Mouse (Mus musculus) hindbrain, embryonic 14.5 days (tissue): ENCODE measurements at regions not wholly inside any gene's neighbourhood (a gene's known extent, or its start where the extent isn't known, plus 50 kb on each side); places are given as distances from the start of the nearest gene placed in this dataset.
A peak's percentile ranks its signal among the peaks of the same experiment; 100 is the strongest.

Experiments used
- ATAC-seq: fragments of 200-750 bp; cut with Nextera tagmentation; 2 replicates; pipeline ENCODE4 v1.8.0; 2017; ENCODE audit warnings: moderate number of reproducible peaks, mild to moderate bottlenecking, moderate TSS enrichment, moderate library complexity; ENCODE audit not compliant: low FRiP score
- DNase-seq: peaks from one replicate; pipeline ENCODE4 v3.0.0-alpha.2; 2015; ENCODE audit warnings: low spot score
- H3K27ac ChIP-seq: fragments of 300-500 bp; sonication (generic); 2 replicates; pipeline ENCODE4 v1.5.1; 2014; ENCODE audit warnings: mild to moderate bottlenecking, moderate library complexity
- H3K27me3 ChIP-seq: fragments of 300-500 bp; sonication (generic); 2 replicates; pipeline ENCODE4 v1.6.1; 2014; ENCODE audit warnings: mild to moderate bottlenecking, low read length, mixed read lengths; ENCODE audit not compliant: control insufficient read depth, insufficient read depth
- H3K36me3 ChIP-seq: fragments of 300-500 bp; sonication (generic); replicated peaks from 2 replicates; pipeline ENCODE4 v1.6.1; 2014; ENCODE audit not compliant: control insufficient read depth, insufficient read depth
- H3K4me1 ChIP-seq: fragments of 300-500 bp; sonication (generic); replicated peaks from 2 replicates; pipeline ENCODE4 v1.6.1; 2014; ENCODE audit warnings: antibody characterized with exemption, low read length, mixed read lengths; ENCODE audit not compliant: control insufficient read depth, insufficient read depth
- H3K4me2 ChIP-seq: fragments of 300-500 bp; sonication (generic); replicated peaks from 2 replicates; pipeline ENCODE4 v1.6.1; 2014; ENCODE audit warnings: mild to moderate bottlenecking, moderate library complexity
- H3K4me3 ChIP-seq: fragments of 300-500 bp; sonication (generic); replicated peaks from 2 replicates; pipeline ENCODE4 v1.5.1; 2014; ENCODE audit warnings: mild to moderate bottlenecking, low read length
- H3K9ac ChIP-seq: fragments of 300-500 bp; sonication (generic); 2 replicates; pipeline ENCODE4 v1.6.1; 2014
- H3K9me3 ChIP-seq: fragments of 300-500 bp; sonication (generic); 2 replicates; pipeline ENCODE4 v1.6.1; 2016; ENCODE audit warnings: low read length; ENCODE audit not compliant: control insufficient read depth
- WGBS: fragments of 180-500 bp; shearing (Covaris S2); extraction: QIAGEN DNeasy Blood & Tissue Kit; methylation state at CpG from one replicate; pipeline ENCODE4 v1.1.7; 2014; 5-methylcytosine and 5-hydroxymethylcytosine counted together

DNA sequence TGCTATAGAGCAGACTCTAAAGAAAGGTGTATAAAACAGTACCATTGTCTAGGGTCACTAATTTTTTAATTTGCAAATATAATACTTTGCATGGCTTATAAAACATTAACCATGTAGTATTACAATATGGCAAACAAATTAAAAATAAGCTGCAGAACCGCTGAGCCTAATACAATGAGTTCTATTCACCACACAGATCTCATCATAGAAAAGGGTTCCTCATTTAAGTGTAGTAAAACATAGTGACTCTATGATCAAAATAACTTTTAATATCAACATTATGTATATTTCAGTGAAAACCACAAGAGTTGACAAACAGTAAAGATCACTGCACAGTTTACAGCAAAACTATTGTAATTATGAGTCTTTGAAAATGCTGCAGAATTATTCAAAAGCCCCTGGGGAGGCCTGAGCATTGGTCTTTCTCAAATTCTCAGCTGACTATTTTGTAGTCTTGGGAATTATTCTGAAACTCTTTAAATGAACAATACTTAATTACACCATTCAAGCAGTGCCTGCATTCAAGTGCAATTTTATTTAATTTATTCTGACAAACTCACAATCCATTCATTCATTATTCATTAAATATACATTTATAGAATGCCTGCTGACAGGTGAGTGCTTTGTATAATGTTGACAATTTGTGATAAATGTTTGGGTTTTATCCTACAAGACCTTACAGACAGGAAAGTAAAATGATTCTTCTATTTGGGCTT is 60.3 kb downstream of the Pcdh20 start:
- DNase-seq (no peak), ATAC-seq (no peak)
- Histone ChIP-seq H3K4me3 (no peak overlapping the region), H3K4me1 (no peaks in the 10 kb centered on the region), H3K27ac (no peak overlapping the region), H3K9me3 (no peaks in the 10 kb centered on the region), H3K9ac (no peak overlapping the region), H3K36me3 (no peaks in the 10 kb centered on the region), H3K27me3 (no peaks in the 10 kb centered on the region), H3K4me2 (no peak overlapping the region)
- 91% methylated on average over 1 of the region's 1 CpGs for WGBS

DNA sequence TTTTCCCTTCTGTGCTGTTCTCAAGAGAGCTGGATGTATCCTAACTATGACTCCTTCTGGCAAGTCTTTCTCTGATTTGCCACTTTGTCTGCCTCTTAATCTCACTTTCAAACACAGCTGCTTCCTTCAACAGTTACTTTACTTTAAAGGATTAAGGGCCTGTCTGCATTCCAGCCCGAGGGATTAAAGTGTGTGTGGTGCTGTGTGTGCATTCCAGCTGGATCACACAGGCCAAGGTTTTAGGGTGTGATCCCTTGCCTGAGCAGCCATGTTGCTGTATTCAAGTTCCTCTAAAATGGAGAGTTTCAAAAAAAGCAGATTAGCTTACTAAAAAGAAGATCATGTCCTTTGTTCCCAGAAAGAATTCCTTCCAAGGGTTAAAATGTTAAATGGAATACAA is 71.9 kb downstream of the Pcdh20 start:
- 60% methylated on average over 1 of the region's 1 CpGs for WGBS
- ATAC-seq = no peak
- no peaks in the 10 kb centered on the region for H3K27me3 ChIP-seq
- H3K4me1 ChIP-seq = no peaks in the 10 kb centered on the region
- no peak for DNase-seq
- no peak overlapping the region for H3K9ac ChIP-seq
- H3K27ac ChIP-seq = no peak overlapping the region
- H3K36me3 ChIP-seq = no peaks in the 10 kb centered on the region
- no peak overlapping the region for H3K4me3 ChIP-seq
- H3K9me3 ChIP-seq = no peaks in the 10 kb centered on the region
- H3K4me2 ChIP-seq = no peak overlapping the region

DNA sequence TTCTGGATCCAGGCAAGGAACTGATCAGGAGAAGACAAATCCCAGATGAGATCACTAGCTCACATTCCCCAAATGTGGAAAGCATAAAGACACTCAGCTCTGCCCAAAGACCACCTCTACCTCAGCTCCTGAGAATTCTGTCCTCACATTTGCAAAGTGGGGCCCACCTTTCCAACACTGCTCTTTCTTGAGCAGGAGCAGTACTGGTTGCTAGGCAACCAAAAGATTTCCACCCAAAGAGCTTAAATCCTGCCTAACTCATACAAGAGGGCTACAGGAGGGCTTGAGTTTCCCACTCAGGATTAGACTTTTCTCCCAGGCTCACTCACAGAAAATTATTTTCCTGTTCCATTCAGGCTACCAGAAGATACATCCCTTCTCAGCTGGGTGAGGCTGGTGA is 74.0 kb downstream of the Pcdh20 start:
- no peaks in the 10 kb centered on the region for H3K4me1 ChIP-seq
- no peaks in the 10 kb centered on the region for H3K36me3 ChIP-seq
- no peak for DNase-seq
- no peaks in the 10 kb centered on the region for H3K9me3 ChIP-seq
- H3K27me3 ChIP-seq = no peaks in the 10 kb centered on the region
- H3K27ac ChIP-seq = no peak overlapping the region
- H3K4me2 ChIP-seq = no peak overlapping the region
- no peak overlapping the region for H3K4me3 ChIP-seq
- H3K9ac ChIP-seq = no peak overlapping the region
- no peak; the same call in 1 of the 2 replicates for ATAC-seq

DNA sequence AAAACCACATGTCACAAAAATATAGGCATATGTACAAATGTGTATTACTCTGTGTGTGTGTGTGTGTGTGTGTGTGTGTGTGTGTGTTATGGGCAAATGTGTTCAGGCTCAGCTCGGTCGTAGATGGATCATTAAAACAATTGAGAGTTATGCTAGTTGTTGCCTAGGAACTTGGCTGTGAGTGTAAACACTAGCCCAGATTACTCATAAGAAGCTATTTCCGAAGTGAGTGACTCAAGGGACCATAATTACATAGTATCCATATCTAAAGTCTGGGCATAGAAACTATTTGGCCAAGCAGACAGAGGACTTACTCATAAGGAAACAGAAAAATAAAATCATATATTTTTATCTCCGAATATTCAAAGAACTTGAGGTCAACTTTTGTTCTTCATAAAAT is 76.2 kb downstream of the Pcdh20 start:
- Histone ChIP-seq H3K9ac (no peak overlapping the region), H3K27ac (no peak overlapping the region), H3K9me3 (no peaks in the 10 kb centered on the region), H3K4me3 (no peak overlapping the region), H3K4me2 (no peak overlapping the region), H3K4me1 (no peaks in the 10 kb centered on the region), H3K36me3 (no peaks in the 10 kb centered on the region), H3K27me3 (no peaks in the 10 kb centered on the region)
- 84% methylated on average over 4 of the region's 4 CpGs for WGBS
- DNase-seq (no peak), ATAC-seq (no peak)

DNA sequence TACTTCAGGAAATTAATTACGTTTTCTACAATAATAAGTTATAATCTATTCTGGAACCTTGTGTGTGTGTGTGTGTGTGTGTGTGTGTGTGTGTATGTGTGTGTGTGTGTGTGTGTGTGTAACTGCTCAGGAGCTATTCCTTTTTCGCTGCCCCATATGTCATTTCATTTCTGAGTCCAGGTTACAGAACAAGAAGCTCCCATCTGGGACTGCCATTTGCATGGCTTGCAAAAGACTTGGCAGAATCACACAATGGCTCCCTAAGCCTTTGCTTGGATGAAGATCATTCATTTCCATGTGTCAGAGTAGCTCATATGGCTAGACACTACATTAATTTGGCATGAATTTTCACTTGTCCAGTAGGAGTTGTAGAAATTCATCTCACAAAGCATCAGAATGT is 86.6 kb downstream of the Pcdh20 start:
- 80% methylated on average over 2 of the region's 2 CpGs for WGBS
- H3K4me2 ChIP-seq = no peak overlapping the region
- no peaks in the 10 kb centered on the region for H3K9me3 ChIP-seq
- H3K4me3 ChIP-seq = no peak overlapping the region
- H3K4me1 ChIP-seq = no peaks in the 10 kb centered on the region
- no peak overlapping the region for H3K27ac ChIP-seq
- H3K9ac ChIP-seq = no peak overlapping the region
- DNase-seq (no peak), ATAC-seq (no peak)
- no peaks in the 10 kb centered on the region for H3K27me3 ChIP-seq
- no peaks in the 10 kb centered on the region for H3K36me3 ChIP-seq

DNA sequence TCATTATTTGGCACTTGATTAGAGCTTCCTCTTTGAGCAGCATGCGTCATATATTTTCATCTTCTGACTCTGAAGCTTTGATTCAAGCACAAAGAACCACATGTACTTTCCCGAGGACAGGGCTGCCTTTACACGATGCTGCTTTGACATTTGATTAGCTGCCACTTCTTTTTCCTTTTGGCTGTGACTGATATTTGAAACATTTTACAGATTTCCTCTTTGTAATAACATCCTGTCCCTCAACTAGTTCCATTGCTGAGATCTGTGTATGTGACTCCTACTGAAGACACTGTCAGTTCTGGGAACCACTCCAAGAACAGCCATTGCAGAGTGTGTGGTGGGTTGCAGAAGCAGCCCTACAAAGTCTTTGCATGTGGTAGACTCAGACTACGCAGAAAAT is 124.0 kb downstream of the Pcdh20 start:
- H3K4me3 ChIP-seq = no peak overlapping the region
- no peak overlapping the region for H3K9ac ChIP-seq
- no peaks in the 10 kb centered on the region for H3K36me3 ChIP-seq
- no peak overlapping the region for H3K27ac ChIP-seq
- DNase-seq = no peak
- ATAC-seq = no peak
- WGBS = 77% methylated on average over 4 of the region's 4 CpGs
- no peaks in the 10 kb centered on the region for H3K27me3 ChIP-seq
- no peak overlapping the region for H3K4me2 ChIP-seq
- H3K9me3 ChIP-seq = no peaks in the 10 kb centered on the region
- H3K4me1 ChIP-seq = no peaks in the 10 kb centered on the region

DNA sequence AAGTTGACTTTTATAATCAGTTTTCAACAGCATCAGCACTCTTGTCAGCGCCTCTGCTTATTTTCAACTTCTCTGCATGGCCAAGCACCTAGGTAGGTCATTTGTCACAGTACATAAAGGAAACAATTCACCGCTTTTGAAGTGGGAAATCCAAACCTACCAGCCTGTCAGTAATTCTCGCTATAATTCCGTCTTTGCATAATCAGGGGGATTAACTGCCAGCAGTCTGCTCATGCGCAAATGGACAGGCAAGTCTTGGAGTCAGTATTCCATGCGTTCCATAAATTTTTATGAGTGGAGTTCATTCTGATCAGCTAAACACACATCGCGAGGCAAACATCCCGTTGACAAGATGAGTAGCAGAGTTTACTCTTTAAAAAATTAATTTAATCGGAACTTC is 133.9 kb downstream of the Pcdh20 start:
- WGBS = 72% methylated on average over 10 of the region's 10 CpGs
- Histone ChIP-seq H3K9me3 (no peaks in the 10 kb centered on the region), H3K4me3 (no peak overlapping the region), H3K27ac (no peak overlapping the region), H3K27me3 (no peaks in the 10 kb centered on the region), H3K4me2 (no peak overlapping the region), H3K9ac (no peak overlapping the region), H3K4me1 (no peaks in the 10 kb centered on the region), H3K36me3 (no peaks in the 10 kb centered on the region)
- ATAC-seq (no peak), DNase-seq (no peak)

DNA sequence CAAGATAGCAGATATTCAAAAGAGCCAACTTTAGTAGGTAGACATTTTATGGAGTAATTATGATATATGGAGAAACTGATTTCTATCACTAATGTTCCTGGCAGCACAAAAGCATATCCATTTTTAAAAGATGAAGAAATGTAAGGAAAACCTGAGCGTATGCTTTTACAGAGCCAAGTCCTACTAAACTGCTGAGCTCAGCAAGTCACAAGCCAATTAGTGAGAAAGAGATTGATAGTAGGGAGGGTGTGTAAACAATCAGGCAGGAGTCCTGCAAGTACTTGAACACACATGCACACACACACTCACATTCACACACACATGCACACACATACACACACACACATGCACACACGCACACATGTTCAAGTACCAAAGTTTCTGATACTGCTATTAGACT is 140.6 kb downstream of the Pcdh20 start:
- Histone ChIP-seq H3K4me1 (no peaks in the 10 kb centered on the region), H3K9me3 (no peaks in the 10 kb centered on the region), H3K27ac (no peak overlapping the region), H3K27me3 (no peaks in the 10 kb centered on the region), H3K4me3 (no peak overlapping the region), H3K9ac (no peak overlapping the region), H3K36me3 (no peaks in the 10 kb centered on the region), H3K4me2 (no peak overlapping the region)
- WGBS = 79% methylated on average over 2 of the region's 2 CpGs
- DNase-seq (no peak), ATAC-seq (no peak)

DNA sequence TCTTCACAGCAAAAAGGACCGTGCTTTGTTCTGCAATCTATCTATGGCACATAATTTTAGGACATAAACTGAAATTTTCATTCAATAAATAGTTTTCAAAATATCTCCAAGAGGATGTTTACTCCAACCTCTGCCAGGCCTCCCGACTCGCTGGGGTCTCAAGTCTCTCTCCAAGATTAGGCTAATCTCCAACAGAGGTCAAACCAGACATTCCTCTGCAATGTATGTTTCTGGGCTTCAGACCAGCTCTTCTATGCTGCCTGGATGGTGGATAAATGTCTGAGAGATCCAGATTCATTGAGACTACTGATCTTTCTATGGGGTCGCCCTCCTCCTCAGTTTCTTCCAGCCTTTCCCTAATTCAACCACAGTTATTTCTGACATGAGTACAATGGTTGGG is 144.8 kb downstream of the Pcdh20 start:
- no peak overlapping the region for H3K9ac ChIP-seq
- 91% methylated on average over 4 of the region's 4 CpGs for WGBS
- H3K4me2 ChIP-seq = no peak overlapping the region
- H3K4me3 ChIP-seq = no peak overlapping the region
- H3K27ac ChIP-seq = no peak overlapping the region
- H3K4me1 ChIP-seq = no peaks in the 10 kb centered on the region
- DNase-seq (no peak), ATAC-seq (no peak)
- no peaks in the 10 kb centered on the region for H3K36me3 ChIP-seq
- H3K9me3 ChIP-seq = no peaks in the 10 kb centered on the region
- H3K27me3 ChIP-seq = no peaks in the 10 kb centered on the region

DNA sequence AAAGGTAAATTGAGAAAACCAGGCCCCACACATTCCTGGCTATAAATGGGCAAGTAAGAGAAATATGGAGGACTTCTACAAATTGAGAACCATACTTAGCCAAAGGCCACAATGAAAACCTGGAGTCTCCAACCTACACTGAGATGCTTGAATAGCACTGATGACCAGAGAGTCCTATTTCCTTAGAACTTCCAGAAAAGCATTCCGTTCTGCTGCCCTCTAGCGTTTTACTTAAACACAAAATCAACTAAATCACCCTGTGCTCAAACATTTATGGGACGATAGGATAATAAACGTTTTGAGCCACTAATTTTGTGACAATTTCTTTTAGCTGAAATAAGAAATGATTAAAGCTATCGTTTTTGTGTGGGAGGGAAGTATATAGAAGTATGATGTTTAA is 192.9 kb downstream of the Pcdh20 start:
- no peak overlapping the region for H3K4me3 ChIP-seq
- ATAC-seq (no peak), DNase-seq (peak; percentile 61)
- H3K4me1 ChIP-seq = no peaks in the 10 kb centered on the region
- no peaks in the 10 kb centered on the region for H3K36me3 ChIP-seq
- no peak overlapping the region for H3K27ac ChIP-seq
- H3K27me3 ChIP-seq = no peaks in the 10 kb centered on the region
- H3K4me2 ChIP-seq = no peak overlapping the region
- H3K9me3 ChIP-seq = no peaks in the 10 kb centered on the region
- no peak overlapping the region for H3K9ac ChIP-seq
- WGBS = 35% methylated on average over 5 of the region's 5 CpGs
